Mouse (Mus musculus) urinary bladder, postnatal 36 days (tissue): ENCODE data around the gene Defa30.
"Not testable (repeated sequence)": the region's sequence is repeated elsewhere in the genome, so short reads cannot be mapped to it uniquely, and the experiment has no call there.

Experiments used
- DNase-seq, 2 experiments: peaks; one replicate each; pipeline ENCODE4 v3.0.0; 2022; ENCODE audit warnings: low spot score in 2 of 2, mixed read lengths in 1 of 2

Gene Defa30

DNA sequence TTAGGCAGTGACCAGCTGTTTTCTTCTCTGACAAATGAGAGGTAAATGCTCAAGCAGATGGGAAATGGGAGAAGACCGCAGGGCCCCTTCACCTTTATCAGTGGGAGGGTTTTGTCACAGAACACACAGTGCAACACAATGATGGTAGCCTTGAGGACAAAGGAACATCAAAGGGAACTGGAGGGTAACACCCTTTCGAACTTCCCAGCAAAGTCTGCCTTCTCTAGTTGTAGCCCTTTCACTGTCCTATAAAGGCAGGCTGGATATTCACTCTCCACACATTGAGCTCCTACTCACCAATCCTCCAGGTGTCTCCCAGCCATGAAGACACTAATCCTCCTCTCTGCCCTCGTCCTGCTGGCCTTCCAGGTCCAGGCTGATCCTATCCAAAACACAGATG lies at the start of gene Defa30:
TSS of gene Defa30 (plus strand) at position 301 of the 400 bp plus-strand sequence.
- DNase-seq: not testable (repeated sequence)

DNA sequence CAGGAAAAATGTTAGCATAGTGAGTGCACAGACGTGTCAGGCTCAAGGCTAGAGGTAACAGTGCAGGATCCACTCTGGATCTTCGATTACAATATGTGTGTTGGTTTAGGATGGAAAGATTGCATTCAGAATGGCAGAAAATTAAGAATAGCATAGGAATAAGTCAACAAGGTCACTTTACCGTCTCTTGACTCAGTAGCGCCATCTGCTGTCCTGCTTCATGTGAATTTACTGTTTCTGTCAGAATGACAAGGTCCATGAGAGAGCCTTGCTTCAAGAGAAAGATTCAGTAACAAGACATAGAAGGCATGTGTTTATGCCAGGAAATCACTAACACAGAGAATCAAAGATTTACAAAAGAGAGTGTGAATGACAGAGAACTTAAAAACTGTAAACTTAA lies 41.3 kb upstream of the Defa30 start:
- no peak for DNase-seq

DNA sequence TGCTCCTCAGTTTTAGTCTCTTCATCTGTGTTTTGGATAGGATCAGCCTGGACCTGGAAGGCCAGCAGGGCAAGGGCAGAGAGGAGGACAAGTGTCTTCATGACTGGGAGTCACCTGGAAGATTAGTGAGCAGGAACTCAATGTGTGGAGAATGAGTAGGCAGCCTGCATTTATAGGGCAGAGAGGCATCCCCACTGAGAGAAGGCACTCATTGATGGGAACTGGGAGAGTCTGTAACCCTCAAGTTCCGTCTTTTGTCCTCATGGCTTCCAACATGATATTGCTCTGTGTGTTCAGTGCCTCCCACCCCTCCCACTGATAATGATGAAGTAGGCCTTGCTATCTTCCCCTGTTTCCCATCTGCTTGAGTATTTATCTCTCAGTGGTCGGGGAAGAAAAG lies 38.5 kb upstream of the Defa30 start, which contains the start of gene Gm14851:
TSS of gene Gm14851 (minus strand) at position 101 of the 400 bp plus-strand sequence.
- DNase-seq: not testable (repeated sequence)

DNA sequence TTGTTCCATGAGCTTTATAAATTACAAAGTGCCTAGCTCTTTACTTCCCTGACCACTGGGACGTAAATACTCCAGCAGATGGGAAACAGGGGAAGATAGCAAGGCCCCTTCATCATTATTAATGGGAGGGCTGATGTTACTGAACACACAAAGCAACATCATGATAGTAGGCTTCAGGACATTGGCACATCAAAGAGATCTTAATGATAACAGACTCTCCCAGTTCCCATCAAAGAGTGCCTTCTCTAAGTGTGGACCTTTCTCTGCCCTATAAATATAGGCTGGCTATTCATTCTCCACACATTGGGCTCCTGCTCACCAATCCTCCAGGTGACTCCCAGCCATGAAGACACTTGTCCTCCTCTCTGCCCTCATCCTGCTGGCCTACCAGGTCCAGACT lies 27.5 kb downstream of the Defa30 start, which contains the start of gene Defa22:
TSS of gene Defa22 (plus strand) at position 301 of the 400 bp plus-strand sequence.
- not testable (repeated sequence) for DNase-seq
